Mouse (Mus musculus) fibroblast of lung, adult 2 months (primary cell): ENCODE results near the gene Fgf3.

ENCODE experiments used
- DNase-seq: peaks from one replicate; pipeline ENCODE4 v3.0.0-alpha.2; 2011; ENCODE audit warnings: low read depth

The Fgf3 gene

DNA sequence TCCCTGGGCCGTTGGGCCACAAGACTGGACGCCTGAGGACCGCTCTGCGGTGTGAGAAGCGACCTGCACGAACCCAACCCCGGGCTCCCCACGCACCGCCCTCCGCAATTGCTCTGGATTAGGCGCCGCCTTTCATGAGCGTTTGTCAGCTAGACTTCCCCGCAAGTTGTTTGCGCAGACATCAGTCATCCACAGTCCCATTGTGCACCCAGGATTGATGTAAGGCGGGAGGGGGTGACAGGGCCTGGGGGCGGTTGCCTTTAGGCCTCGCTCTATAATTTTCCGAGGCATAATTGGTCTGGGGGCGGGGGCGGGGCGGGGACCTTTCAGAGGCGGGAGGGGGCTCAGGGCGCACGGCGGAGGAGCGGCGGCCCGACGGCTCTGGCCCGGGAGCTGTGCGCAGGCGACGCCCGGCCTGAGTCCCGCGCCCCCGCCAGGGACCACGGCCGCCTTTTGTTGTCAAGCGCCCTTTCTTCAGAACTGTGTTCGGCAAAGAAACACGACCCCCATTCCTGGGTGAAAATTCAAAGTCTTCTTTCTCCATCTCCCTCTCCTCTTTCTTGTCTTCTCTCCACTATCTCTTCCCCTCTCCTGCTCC, at the start of gene Fgf3:
Gene Fgf3 (plus strand): TSS at position 193 of the 598 bp plus-strand sequence.
- DNase-seq, result no peak

DNA sequence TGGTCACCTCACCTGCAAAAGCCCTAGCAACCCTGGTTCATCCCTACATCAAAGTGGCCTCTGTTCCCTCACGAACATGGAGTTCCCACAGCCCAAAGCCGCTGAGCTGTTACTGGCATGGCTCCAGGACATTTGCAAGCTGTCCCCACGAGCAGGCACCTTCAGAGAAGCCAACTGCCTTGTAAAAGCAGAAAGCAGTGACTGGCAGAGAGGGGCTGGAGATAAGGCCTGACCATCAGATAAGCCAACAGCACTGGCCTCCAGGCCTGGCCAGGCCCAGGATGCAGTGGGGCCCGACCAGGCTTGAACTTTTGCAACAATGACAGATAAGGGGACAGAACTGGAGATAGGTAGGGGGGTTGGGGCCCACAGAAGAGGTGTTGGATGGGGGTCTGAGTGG, 49.3 kb upstream of the Fgf3 start:
- no peak for DNase-seq

DNA sequence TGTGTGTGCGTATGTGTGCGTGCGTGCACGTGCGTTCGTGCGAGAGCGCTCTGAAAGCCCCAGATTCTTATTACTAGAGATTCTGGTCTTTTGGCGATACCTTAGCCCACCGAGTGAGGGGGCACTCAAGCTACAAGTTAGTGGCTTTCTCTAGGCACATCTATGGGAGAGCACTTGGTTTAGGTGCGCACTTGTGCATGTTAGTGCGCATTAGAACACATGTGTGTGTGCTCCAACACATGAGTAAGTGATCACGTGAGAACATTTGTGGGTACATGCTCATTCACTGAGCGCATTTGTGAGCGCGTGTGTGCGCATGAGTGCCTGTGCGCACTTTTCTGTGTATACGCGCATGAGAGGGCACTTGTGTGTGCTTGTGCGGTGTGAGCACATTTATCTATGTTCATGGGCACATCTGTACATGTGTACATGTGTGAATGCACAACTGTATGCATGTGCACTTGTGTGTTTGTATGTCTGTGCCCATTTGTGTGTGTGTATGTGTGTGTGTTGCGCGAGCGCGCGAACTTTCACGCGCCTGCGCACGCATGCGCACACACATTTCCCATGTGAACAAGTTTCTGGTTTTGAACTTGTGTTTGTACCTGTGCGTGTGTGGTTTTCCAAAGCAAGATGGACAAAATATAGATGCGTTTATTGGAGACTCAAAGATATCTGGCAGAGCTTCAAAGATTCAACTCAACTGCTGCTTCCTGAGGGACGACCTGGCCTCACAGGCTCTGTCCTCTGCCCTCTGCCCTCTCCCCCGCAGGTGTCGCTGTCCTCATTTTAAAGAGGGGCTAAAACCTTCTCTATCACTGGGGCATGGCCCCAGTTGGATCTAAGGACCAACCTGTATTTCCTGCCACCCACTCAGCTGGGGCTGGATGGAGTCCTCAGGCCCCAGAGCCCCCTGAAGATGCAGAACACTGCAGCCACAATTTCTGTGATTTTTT, 48.0 kb upstream of the Fgf3 start:
- no peak for DNase-seq

DNA sequence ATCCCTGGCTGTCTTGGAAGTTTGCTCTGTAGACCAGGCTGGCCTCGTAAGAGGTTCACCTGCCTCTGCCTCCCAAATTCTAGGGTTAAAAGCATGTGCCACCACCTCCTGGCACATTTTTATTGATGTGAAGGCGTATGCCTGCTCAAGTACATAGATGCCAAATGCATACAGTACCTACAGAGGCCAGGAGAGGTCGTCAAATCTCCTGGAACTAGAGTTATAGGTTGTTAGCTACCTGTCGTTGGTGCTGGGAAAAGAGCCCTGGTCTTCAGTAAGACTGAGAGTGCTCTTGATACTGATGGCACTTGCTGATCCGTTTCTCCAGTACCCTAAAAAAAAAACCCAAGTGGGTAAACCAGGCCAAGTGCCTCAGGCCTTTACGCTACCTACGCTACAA, 46.5 kb upstream of the Fgf3 start:
- DNase-seq, result no peak

DNA sequence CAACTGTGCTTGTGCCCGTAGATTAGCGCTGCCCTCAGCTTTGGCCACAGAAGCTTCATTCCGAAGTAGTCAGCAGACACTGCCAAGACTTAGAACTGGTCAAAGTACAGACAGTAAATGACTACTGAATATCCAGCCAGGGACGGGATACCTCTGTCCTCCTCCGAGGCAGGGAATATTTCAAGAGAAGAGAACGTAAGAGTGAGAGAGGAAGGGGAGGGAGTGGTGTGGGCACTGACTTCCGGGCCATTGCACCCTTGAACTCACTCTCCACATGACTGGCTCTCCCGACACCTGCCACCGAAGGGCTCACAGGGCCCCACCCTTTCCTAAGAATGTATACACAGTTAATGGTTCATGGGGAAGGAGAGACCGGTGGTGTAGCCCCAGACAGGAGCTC, 44.6 kb upstream of the Fgf3 start:
- no peak for DNase-seq

DNA sequence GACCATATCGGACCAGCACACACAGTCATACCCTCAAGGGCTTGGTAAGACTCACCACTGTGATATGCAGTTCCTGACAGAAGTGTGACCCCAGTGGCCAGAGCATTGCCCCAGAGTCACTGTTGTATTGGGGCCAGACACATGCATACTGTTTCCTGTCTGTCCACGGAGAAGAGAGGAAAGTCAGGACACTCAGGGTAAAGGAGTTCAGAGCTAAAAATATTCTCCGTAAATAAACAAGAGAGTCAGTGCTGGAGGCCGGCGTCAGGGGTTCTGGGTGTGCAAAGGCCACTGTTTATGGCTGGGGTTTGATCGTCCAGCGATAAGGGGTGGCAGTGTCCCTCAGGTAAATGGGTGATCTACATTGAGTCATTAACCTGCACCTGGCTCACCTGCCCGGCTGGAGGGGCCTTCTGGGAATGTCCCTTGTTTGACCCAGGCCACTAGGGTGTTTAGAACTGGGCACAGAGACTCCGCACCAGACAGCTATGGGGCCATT, 41.9 kb upstream of the Fgf3 start:
- DNase-seq, result no peak

DNA sequence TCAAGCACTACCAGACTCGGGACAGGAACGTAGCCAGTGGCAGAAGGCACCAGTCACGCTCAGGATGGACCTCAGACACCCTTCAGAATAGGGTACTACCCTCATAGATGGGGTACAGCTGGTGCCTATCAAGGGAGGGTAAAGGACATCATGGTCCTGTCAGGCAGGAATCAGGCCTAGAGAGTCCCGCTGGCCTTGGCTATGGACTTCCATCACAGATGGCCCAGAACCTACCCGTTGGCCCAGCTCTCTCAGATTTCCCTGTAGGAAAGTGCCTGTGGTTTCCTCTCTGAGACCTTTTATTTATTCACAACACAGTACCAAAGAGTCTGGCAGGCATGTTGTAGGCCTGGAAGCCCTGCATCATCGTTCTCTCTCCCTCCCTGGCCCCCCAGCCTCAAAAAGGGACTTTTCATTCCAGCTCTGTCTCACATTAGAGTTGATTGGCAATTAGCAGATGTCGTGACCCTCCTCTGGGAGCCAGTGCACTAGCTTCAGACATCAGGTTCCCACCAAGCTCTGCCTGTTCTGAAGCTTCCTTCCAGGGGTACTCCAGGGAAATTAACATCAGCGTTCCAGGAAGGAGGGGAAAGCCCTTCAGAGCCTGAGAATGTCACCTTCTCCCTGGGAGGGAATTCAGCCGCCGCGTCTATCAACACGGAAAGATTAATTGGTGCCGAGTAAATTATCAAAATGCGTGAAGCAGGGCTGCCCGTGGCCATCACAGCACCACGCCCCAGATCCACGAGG, 40.7 kb upstream of the Fgf3 start:
- no peak for DNase-seq

DNA sequence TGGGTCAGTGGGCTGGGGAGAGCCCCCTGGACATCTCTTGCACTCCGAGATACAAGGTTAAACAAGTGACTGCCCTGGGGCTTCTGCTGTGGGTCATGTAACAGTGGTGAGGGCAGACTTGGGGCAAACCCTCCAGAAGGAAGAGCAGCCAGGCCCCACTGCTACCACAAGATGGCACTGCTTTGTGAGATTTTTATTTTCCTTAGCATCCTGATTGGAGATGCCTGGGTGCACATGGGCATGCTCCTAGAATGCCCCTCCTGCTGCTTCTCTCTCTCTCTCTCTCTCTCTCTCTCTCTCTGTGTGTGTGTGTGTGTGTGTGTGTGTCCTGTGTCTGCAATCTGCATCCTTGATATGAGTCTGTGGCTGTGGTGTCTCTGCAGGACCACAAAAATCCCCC, 39.4 kb upstream of the Fgf3 start:
- DNase-seq, result peak; percentile 25

DNA sequence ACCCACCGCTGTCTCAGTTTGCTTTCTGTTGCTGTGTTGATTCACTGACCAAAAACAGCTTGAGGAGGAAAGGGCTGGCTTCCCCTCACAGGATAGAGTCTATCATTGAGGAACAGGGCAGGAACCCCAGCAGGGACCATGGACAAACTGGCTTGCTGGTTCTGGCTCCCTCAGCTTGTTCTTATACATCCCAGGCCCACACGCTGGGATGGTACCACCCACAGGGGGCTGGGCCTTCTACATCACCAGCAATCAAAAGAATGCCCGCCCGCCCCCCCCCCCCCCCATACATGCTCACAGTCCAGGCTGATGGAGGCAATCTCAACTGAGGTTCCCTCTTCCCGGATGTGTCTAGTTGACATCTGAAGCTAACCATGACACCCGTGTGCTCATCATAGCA, 30.8 kb upstream of the Fgf3 start:
- DNase-seq, result no peak

DNA sequence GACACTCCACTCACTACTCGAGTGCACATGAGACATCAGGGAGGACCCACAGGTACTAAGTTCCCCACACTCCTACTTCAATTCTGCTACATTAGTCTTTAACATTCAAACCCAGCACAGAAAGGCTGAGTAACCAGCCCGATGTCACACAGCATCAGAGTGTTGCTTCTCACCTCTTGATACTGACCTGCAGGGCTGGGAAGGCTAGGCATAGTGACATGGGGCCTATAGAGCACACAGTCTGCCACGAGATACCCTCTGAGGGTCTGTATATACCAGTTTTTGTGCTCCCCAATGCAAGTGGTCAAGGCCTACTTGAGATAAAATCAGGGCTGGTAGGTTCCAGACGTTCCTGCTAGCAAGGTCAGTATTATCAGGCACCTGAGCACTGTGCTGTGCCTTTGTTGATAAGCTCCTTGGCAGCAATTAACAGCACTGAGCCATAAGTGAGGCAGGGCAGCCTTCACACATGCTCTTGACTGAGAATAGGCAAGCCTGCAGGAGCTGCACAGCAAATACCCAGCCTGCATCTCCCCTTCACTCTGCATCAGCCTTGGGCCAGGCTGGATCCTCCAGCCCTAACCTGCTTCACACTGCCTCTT, 29.8 kb upstream of the Fgf3 start:
- no peak for DNase-seq

DNA sequence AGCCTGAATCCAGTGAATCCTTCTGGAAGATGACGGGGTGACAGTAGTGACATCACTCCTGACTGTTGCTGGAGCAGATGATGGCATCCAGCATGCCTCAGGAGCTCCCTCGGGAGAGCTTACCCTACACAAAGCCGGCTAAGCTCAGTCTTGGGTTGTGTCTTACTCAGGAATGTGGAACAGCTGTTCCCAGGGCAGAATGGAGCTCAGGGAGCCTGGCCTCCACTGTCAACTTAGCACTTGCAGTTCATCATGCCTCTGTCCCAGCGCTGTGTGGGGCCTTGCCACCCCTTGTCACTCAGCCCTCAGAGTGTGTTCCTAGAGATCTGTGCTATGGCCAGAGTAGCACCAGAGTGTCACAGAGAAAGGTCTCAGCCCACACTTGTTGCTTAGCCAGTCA, 26.4 kb upstream of the Fgf3 start:
- no peak for DNase-seq

DNA sequence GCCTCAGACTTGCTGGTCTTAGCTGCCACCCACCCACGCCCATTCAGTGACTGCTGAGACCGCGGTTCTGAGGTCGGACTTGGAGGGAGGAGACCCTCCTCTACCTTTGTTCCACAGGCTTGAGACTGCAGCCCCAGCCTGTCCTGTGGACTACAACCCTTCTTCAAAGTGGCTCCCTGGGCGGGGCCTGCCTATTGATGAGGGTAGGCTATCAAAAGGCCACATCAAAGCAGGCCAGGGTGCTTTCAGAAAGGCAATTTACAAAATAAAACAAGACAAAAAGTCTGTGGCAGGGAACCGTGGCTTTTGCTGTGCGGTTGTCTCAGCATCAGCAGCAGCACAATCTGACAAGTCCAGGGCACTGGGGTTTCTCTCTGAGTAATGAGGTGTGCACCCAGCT, 16.0 kb upstream of the Fgf3 start:
- DNase-seq, result no peak

DNA sequence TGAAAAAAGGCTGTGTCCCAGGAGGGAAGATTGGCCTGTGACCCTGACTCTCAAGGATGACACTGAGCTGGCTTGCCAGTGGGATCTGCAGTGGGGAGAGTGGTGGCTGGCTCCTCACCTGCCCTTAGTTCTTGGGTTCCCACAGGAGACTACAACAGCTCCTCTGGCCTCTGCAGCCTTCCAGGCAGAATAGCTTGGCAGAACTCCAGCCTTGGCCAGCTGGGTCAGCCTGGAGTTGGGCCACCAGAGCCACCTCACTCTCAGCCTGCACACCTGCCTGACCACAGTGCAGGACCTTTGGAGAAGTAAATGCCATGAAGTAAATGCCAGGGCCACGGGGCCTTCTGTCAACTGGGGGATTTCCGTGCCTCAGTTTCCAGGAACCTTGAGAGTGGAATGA, 13.9 kb upstream of the Fgf3 start:
- DNase-seq, result no peak

DNA sequence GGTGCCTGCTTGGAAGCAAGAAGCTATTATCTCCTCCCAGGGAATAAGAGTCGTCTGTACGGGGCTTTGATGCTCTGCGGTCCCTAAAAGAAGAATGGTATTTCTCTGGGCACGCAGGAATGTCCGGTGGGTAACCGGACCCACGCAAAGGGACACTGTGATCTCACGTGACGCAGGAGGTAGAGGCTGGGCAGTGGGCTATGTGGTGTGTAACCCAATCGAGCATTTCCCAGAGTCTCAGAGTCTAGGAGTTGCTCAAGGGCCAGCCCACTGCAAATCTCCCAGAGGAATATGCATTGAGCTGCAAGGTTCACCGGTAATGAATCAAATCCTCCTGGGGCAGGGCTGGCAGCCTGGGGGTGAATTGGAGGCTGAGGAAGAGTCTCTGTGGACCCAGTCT, 9.5 kb upstream of the Fgf3 start:
- DNase-seq, result no peak

DNA sequence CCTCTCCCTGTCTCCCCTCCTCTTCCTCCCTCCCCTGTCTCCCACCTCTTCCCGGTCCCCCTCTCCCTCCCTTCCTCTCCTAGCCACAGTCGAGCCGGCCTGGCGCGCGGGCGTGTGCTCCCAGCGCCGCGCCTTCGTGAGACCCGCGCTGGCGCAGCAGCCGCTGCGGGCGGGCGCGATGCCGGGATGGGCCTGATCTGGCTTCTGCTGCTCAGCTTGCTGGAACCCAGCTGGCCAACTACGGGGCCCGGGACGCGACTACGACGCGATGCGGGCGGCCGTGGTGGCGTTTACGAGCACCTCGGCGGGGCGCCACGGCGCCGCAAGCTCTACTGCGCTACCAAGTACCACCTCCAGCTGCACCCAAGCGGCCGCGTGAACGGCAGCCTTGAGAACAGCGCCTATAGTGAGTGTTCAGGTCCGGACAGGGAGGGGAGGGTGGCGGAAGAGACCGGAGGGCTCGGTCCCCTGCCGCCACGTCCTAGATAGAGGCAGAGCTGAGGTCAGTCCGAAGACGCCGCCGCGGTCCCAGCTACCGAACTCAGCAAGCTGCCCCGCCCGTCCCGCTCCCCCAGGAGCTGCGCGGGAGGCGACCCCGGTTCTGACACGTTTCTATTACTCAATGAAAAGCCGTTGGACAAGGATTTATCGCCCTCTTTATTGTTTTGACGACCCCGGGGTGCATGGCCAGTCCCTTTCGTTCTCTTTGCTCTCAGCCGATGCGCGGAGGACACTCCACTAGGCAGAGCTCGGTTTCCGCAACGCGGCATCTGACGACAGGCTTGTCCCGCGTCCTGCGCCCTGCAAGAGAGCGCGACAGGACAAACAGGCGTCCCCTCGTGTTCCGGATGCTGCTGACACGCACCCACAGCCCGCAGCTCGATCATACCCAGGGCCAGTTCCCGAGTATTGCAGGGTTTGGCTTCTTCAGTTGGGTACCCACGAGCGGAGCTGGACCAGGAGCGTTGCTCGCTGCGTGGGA, 930 bp downstream of the Fgf3 start:
- no peak for DNase-seq

DNA sequence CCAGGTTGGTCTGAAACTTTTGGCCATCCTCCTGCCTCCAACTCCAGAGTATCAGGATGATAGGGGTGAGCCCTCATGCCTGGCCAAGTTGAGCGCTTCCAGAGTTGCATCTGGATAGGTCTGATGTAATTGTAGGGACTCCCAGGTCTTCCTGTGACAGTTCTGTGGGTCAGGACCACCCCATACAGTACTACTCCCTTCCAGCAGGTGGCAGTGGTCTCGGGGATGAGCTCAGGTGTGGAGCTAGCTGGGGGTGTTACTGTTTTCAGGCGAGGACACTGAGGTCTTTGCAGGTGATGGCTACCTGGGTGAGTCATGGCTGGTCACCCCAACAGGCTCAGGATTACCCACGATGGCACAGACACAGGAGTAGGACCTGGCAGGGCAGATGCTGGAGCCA, 8.3 kb downstream of the Fgf3 start:
- no peak for DNase-seq

DNA sequence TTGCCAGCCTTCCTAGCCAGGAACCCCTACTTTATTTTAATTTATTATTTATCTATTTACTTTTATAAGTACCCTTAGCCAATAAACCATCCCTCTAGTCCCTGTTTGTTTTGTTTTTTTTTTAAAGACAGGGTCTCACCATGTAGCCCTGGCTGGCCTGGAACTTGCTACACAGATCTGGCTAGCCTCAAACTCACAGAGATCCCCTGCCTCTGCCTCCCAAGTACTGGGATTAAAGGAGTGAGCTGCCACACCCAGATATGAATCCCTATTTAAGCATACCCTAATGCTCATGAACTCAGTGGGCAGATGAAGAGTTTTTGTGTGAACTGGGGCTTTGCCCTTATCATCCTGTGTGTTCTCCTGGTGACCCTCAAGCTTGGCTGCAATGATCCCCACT, 9.2 kb downstream of the Fgf3 start, which contains the start of gene Fgf4:
Gene Fgf4 (plus strand): TSS at position 301 of the 400 bp plus-strand sequence.
- no peak for DNase-seq

DNA sequence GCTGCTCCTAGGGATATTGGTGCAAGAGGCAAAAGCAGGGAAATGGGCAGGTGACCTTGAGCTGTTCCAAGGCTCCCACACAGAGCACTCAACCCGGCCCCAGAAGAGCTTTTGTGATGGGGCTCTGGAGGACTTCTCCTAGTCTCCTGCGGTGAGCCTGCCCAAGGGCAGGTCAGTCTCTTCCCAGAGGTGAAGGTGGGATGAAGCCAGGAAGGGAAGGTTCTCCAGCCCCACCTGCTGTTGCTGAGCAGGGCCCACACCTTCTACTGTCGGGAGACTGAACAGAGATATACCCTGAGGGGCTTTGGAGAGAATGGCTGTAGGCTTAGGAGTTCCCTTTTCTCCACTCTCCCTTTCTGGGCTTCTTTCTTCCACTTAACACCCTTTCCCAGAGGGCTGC, 13.4 kb downstream of the Fgf3 start:
- DNase-seq, result no peak

DNA sequence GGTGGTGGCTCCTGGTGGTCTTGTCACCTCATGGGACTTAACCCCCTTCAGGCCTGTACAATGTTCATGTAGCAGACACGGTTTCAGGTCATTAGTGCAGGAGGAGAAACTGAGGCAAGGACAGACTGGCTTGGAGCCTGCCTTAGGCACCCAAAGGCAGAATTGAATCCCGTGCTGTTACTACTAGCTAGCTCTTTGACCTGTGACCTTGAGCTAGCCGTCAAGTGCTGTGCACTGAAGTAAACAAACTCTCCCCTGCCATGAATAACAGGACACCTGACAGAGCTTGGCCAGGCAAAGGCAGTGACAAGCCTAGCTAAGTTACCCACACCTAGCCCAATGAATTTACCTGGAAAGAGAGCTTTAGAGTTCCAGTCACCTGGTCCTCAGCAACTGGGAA, 17.1 kb downstream of the Fgf3 start:
- no peak for DNase-seq

DNA sequence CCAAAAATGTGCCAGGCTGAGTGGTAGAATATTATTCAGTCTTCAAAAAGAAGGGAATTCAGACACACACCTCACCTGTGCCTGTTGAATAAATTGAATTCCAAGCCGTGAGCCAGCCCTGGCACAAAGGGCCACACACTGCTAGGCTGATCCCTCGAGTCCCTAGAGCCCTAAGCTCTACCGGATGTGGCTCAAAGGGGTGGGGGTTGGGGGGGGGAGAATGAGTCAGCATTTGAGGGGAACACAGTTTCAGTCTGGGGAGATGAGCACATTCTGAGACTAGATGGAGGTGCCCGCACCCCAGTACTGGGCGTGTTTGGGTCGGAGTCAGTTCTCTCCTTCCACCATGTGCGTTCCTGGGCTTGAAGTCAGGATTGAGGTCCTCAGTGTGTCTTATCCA, 19.3 kb downstream of the Fgf3 start:
- DNase-seq, result no peak

DNA sequence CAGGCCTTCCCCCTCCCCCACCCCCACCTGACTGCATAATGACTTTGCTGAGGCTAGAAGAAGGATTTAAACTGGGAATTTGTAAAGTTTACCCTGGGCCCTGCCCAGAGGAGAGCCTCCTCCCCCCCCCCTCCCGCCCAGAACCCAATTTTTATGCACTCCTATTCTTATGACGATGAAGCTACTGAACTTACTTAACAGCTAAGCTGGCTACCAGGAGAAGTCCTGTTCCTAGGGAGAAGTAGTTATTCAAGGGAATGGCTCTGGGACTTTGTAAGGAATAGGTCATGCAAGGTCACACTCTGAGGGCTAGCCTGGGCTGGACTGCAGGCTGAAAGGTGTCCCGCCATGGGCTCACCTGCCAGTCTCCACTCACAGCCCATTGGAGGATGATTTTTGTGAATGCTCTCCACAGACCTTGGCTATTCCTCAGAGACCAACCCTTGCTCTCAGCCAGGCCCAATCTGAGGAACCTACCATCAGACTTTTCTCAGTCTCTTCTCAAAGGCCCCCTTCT, 20.0 kb downstream of the Fgf3 start:
- DNase-seq, result no peak
